24 mouse cellular contexts compared by ENCODE assay signal in the genomic region with DNA sequence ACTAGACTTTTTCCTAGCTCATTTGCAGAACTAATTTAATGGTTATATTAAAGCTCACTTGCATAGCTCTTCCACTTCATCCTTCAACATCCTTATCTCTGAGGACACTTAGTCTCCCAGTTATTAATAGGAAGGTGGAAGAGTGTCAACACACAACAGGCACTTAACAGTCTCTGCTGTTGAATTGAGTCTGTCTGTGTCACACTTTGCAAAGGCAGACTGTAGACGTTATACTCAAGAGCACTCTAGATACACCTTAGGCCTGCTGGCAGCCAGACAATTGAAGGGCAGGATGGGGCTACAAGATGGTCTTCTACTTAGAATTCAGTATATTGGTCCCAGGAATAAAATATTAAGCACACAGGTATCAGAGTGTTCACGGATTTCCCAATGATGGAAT.
A peak's percentile ranks its signal among the peaks of the same experiment; 100 is the strongest.
DNase-seq lines count a peak whose midpoint lies in the region; ATAC-seq lines count a peak whose summit lies in the region.
"Had no signal": no experiment of that assay in that cellular context is flagged by ENCODE, and none has a peak within 500 bp of the region (broad histone marks: within the 10 kb centered on the region; RNA-seq: fewer than 3 reads in every experiment).

No protein-coding gene starts in this region.

- no peak for ATAC-seq in heart, embryonic 12.5 days (ENCODE audit: insufficient number of reproducible peaks, low FRiP score)
- peak; percentile 63 for ATAC-seq in heart, embryonic 16.5 days (replicated peaks; ENCODE audit: extremely low read depth, insufficient read depth, low FRiP score)
- no peak for ATAC-seq in heart, embryonic 11.5 days (replicated peaks; ENCODE audit: insufficient number of reproducible peaks, low FRiP score, low TSS enrichment)
- ATAC-seq: activated CD4-positive, CD25-positive, alpha-beta regulatory T cell, adult 4 months; CD4-positive, CD25-positive, alpha-beta regulatory T cell, adult 4 months; forebrain, embryonic 13.5 days; forebrain, embryonic 15.5 days; Patski had no signal

- 56% methylated on average over 2 of the region's 2 CpGs for WGBS in heart, embryonic 10.5 days
- 47% methylated on average over 2 of the region's 2 CpGs for WGBS in heart, embryonic 12.5 days
- 48% methylated on average over 2 of the region's 2 CpGs for WGBS in heart, embryonic 16.5 days
- 57% methylated on average over 2 of the region's 2 CpGs for WGBS in heart, embryonic 11.5 days (ENCODE audit: insufficient replicate concordance)

- H3K27ac ChIP-seq in heart, embryonic 10.5 days = no peak overlapping the region
- no peak overlapping the region for H3K27ac ChIP-seq in heart, embryonic 12.5 days (ENCODE audit: poor library complexity, severe bottlenecking)
- no peak overlapping the region for H3K27ac ChIP-seq in heart, embryonic 16.5 days (ENCODE audit: low read length)
- H3K27ac ChIP-seq in heart, embryonic 11.5 days (ENCODE audit: low read depth, low read length) = no peak overlapping the region
- H3K27ac ChIP-seq: embryonic facial prominence, embryonic 10.5 days; embryonic facial prominence, embryonic 12.5 days; forebrain, embryonic 13.5 days; forebrain, embryonic 15.5 days had no signal

- H3K36me3 ChIP-seq in heart, embryonic 10.5 days = no peaks in the 10 kb centered on the region
- no peaks in the 10 kb centered on the region for H3K36me3 ChIP-seq in heart, embryonic 12.5 days
- H3K36me3 ChIP-seq in heart, embryonic 16.5 days (ENCODE audit: control insufficient read depth, insufficient read depth) = no peaks in the 10 kb centered on the region
- no peaks in the 10 kb centered on the region for H3K36me3 ChIP-seq in heart, embryonic 11.5 days (ENCODE audit: control insufficient read depth, insufficient read depth, low read length)
- H3K36me3 ChIP-seq: embryonic facial prominence, embryonic 10.5 days; embryonic facial prominence, embryonic 12.5 days; forebrain, embryonic 15.5 days; G1E had no signal

- H3K4me2 ChIP-seq in heart, embryonic 12.5 days = no peak overlapping the region
- H3K4me2 ChIP-seq in heart, embryonic 16.5 days (ENCODE audit: low read depth, low read length) = no peak overlapping the region
- H3K4me2 ChIP-seq in heart, embryonic 11.5 days = no peak overlapping the region
- H3K4me2 ChIP-seq: embryonic facial prominence, embryonic 12.5 days; forebrain, embryonic 13.5 days; forebrain, embryonic 15.5 days had no signal

- no peaks in the 10 kb centered on the region for H3K9me3 ChIP-seq in heart, embryonic 10.5 days
- H3K9me3 ChIP-seq in heart, embryonic 12.5 days (replicated peaks) = peaks cover 8% of the 10 kb centered on the region; the same call in 1 of the 2 replicates
- H3K9me3 ChIP-seq in heart, embryonic 16.5 days (replicated peaks; ENCODE audit: control insufficient read depth, low read length) = peaks cover 11% of the 10 kb centered on the region; the same call in 1 of the 2 replicates
- peaks cover 5% of the 10 kb centered on the region for H3K9me3 ChIP-seq in heart, embryonic 11.5 days (replicated peaks; ENCODE audit: control insufficient read depth, low read length)
- H3K9me3 ChIP-seq: embryonic facial prominence, embryonic 10.5 days; embryonic facial prominence, embryonic 12.5 days; forebrain, embryonic 13.5 days; forebrain, embryonic 15.5 days; G1E had no signal

- peaks cover 3% of the 10 kb centered on the region; the same call in 1 of the 2 replicates for H3K4me1 ChIP-seq in heart, embryonic 10.5 days
- H3K4me1 ChIP-seq in heart, embryonic 12.5 days (replicated peaks) = 0 out of 2 replicates have a peak, but pooled peaks cover 3% of the 10 kb centered on the region
- 0 out of 2 replicates have a peak, but pooled peaks cover 4% of the 10 kb centered on the region for H3K4me1 ChIP-seq in heart, embryonic 16.5 days (ENCODE audit: control insufficient read depth, insufficient read depth, low read length)
- H3K4me1 ChIP-seq in heart, embryonic 11.5 days (ENCODE audit: control insufficient read depth, insufficient read depth, low read length) = no peaks in the 10 kb centered on the region
- H3K4me1 ChIP-seq: embryonic facial prominence, embryonic 10.5 days; embryonic facial prominence, embryonic 12.5 days; forebrain, embryonic 13.5 days; forebrain, embryonic 15.5 days had no signal

- no peak overlapping the region for H3K9ac ChIP-seq in heart, embryonic 12.5 days
- H3K9ac ChIP-seq in heart, embryonic 16.5 days (ENCODE audit: low read length) = no peak overlapping the region
- no peak overlapping the region for H3K9ac ChIP-seq in heart, embryonic 11.5 days (ENCODE audit: low read depth, low read length)
- H3K9ac ChIP-seq: embryonic facial prominence, embryonic 12.5 days; forebrain, embryonic 13.5 days; forebrain, embryonic 15.5 days had no signal

- H3K27me3 ChIP-seq in heart, embryonic 10.5 days (ENCODE audit: insufficient read depth, poor library complexity, severe bottlenecking) = peaks cover 40% of the 10 kb centered on the region; the same call in 1 of the 2 replicates
- peaks cover 29% of the 10 kb centered on the region for H3K27me3 ChIP-seq in heart, embryonic 12.5 days (replicated peaks)
- H3K27me3 ChIP-seq in heart, embryonic 16.5 days (ENCODE audit: control insufficient read depth, insufficient read depth, low read length) = peaks cover 31% of the 10 kb centered on the region
- H3K27me3 ChIP-seq in heart, embryonic 11.5 days (ENCODE audit: control insufficient read depth, insufficient read depth, low read length) = peaks cover 29% of the 10 kb centered on the region
- H3K27me3 ChIP-seq: CH12.LX; embryonic facial prominence, embryonic 12.5 days; forebrain, embryonic 13.5 days; forebrain, embryonic 15.5 days; Patski had no signal

- DNase-seq in heart, embryonic 10.5 days (ENCODE audit: low spot score) = peak; percentile 77
- peak; percentile 14 for DNase-seq in heart, postnatal 4 days
- DNase-seq in heart, adult 9 months (ENCODE audit: low spot score in 2 of 2) = no peak
- DNase-seq: adrenal gland, adult 8-10 months; adrenal gland, postnatal 14 days; adrenal gland, postnatal 36 days; B cell, adult 2 months; cerebellum, adult 11-12 months; cerebellum, adult 2 months; cerebellum, adult 9-10 months; cerebellum, postnatal 10 days; cerebellum, postnatal 25 days had no signal

- H3K4me3 ChIP-seq in heart, embryonic 10.5 days = no peak overlapping the region
- no peak overlapping the region for H3K4me3 ChIP-seq in heart, embryonic 12.5 days
- no peak overlapping the region for H3K4me3 ChIP-seq in heart, embryonic 16.5 days (ENCODE audit: low read length)
- H3K4me3 ChIP-seq in heart, embryonic 11.5 days (ENCODE audit: low read depth, low read length) = no peak overlapping the region
- H3K4me3 ChIP-seq: embryonic facial prominence, embryonic 10.5 days; embryonic facial prominence, embryonic 12.5 days; forebrain, embryonic 13.5 days; forebrain, embryonic 15.5 days had no signal

Comparison
In these comparisons a context has a peak if more than half of its experiments do, and no peak if none do; other contexts are left out.
1. DNase-seq: peak in heart, embryonic 10.5 days (single experiment) and heart, postnatal 4 days (single experiment); none in heart, adult 9 months (0 of 2).